Mouse (Mus musculus): ENCODE measurements around the gene Ripk1.

The Ripk1 gene

GRCm38 (mm10) chr13:34002058-34003006, at the start of gene Ripk1, which contains the start of gene Serpinb6a:
Gene Ripk1 (plus strand): TSS chr13:34002363.
Gene Serpinb6a (minus strand): TSS chr13:34002794.
- DNase-seq (ENCODE audit: low read depth, low spot score) = peak; percentile 70

- no peak for DNase-seq (ENCODE audit: low read depth, low spot score)
Measured at GRCm38 (mm10) chr13:33952947-33953346, 49.2 kb upstream of the Ripk1 start.

GRCm38 (mm10) chr13:33956571-33957421, 45.4 kb upstream of the Ripk1 start:
- no peak for DNase-seq (ENCODE audit: low read depth, low spot score)

- no peak for DNase-seq (ENCODE audit: low read depth, low spot score)
Measured at GRCm38 (mm10) chr13:33959771-33960170, 42.4 kb upstream of the Ripk1 start.

DNA sequence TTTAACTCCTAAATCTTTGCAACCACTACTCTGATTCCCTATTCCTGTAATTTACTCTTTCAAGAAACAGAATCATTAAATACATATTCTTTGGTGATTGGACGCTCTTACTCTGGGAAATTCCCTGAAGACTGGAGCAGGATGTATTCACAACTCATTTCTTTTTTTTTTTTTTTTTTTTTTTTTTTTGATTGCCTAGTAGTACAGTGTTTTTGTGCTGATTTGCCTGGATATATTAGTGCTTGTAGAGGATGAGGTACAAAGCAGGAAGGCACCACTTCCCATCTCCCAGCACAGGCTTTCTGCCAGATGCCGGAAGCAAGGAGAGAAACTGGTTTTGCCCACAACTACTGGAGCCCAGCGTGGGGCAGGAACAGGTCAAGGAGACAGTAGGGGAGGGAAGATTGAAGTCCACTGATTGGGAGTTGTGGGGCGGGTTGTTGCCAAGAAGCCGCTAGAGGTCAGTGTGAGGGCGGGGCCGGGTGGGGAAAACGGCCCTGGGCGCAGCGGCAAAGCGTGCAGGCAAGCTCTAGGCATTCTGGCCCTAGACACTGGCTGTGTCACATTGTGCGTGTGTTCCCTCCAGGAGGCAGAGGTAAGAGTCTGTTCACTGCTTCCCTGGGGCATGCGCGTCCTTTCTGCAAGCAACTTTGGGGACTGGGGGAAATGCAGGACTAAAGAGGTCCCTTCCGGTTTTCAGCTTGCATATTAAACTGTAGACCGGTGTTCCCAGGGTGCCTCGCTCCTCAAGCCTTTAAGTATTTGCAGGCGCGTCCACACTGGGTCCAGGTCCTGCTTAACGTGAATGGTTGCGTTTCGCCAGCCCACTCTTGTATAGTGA, 37.7 kb upstream of the Ripk1 start, which contains the start of gene Nqo2:
Nqo2 (plus strand) TSS at position 482 of the 841 bp plus-strand sequence.
- DNase-seq (ENCODE audit: low read depth, low spot score) = peak; percentile 62

- DNase-seq (ENCODE audit: low read depth, low spot score) = no peak
Measured at GRCm38 (mm10) chr13:33965056-33966024, 36.8 kb upstream of the Ripk1 start.

DNA sequence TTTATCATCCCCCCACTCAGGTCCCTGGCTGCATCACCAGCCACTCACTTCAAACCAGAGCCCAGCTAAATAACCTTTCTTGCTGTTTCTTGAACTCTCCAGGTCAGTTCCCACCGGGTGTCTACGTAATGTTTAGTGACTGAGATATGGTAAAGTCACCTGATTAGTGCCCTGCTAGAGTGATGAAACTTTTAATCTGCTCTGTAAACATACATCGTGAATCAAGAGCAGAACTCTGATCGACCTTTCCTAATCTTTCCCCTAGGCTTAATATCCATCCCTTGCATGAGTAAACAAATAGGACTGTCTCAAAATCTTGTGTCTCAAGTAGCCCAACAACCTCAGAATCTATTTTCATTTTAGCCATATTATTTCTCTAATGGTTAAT, 36.1 kb upstream of the Ripk1 start:
- DNase-seq (ENCODE audit: low read depth, low spot score) = no peak

- no peak for DNase-seq (ENCODE audit: low read depth, low spot score)
Measured at GRCm38 (mm10) chr13:33966574-33966973, 35.6 kb upstream of the Ripk1 start.

GRCm38 (mm10) chr13:33989625-33990024, 12.5 kb upstream of the Ripk1 start:
- DNase-seq (ENCODE audit: low read depth, low spot score) = no peak

DNA sequence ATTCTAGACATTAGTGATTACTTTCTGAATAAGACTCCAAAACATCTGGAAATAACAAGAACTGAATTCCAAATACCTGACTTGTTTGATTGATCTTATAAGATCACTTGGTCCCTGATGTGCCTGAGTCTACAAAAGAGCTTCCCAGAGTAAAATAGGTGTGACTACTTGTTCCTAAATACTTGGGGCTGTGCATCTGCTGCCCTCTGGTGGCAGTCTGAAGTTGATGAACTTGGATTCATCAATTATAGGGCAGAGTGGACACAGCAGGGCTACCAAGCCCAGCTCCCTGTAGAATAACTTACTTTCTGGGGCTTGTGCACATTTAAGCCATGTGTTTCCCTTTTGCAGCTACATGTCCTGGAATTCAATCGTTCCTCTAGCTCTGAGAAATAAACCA, 7.0 kb upstream of the Ripk1 start:
- DNase-seq (ENCODE audit: low read depth, low spot score) = peak; percentile 38

DNA sequence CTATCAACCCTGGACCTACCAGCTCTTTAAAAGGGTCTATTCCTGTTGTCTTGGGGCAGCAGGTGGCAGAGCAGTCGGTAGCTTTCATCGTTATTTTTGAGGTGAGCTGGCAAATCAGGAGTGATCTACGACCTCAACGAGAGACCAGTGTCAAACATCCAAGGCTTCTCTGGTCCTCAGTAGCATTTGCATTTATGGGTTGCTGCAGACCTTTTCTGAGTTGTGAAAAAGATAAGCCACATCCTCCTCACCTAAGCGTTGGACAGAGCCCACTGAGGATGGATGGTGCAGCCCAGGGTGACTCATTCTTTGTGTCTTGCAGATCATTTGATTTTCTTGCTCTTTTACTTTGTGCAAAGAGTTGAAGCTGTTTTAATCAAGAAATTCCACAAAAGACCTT, 895 bp downstream of the Ripk1 start:
- DNase-seq (ENCODE audit: low read depth, low spot score) = no peak

DNA sequence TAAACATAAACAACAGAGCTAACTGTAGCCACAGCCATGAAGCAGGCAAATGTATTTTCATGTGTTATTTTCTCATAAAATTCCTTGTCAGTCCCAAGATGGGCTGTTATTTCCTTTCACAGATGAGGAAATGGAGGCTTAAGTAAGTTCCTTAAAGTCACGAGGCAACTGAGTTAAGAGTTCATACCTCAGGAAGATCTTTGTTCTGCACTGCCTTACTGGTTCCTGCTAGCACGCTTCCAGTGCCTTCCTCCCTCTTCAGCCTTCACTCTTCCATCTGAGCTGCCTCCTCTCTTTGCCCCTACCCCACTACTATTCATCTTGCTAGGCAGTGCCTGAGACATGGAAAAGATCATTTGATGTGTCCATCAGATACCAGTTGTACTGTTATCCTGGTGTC, 5.1 kb downstream of the Ripk1 start:
- DNase-seq (ENCODE audit: low read depth, low spot score) = no peak

- no peak for DNase-seq (ENCODE audit: low read depth, low spot score)
Measured at GRCm38 (mm10) chr13:34016927-34017569, 14.9 kb downstream of the Ripk1 start.

- no peak for DNase-seq (ENCODE audit: low read depth, low spot score)
Measured at GRCm38 (mm10) chr13:34018521-34018920, 16.4 kb downstream of the Ripk1 start.

DNA sequence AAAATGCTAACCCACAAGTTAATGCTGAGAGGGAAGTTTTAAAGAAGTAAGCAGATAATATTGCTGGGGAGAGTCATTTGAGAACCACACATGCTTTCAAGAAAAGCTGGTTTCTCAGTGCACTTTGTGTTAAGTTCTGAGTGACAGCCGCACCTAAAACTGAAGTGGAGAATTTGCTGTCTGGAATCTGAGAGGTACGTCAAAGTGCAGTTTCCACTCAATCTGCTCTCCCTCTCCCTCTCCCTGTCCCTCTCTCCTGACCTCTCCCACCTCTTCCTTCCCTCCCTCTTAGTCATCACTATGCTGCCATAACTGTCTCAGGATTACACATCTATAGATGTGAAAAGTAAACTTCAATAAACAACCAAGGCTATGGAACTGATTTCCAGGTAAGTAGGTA, 19.8 kb downstream of the Ripk1 start:
- DNase-seq (ENCODE audit: low read depth, low spot score) = no peak

- DNase-seq (ENCODE audit: low read depth, low spot score) = no peak
Measured at GRCm38 (mm10) chr13:34032041-34032440, 29.9 kb downstream of the Ripk1 start.

GRCm38 (mm10) chr13:34035424-34035823, 33.3 kb downstream of the Ripk1 start:
- DNase-seq (ENCODE audit: low read depth, low spot score) = no peak

GRCm38 (mm10) chr13:34036726-34037125, 34.6 kb downstream of the Ripk1 start:
- no peak for DNase-seq (ENCODE audit: low read depth, low spot score)

DNA sequence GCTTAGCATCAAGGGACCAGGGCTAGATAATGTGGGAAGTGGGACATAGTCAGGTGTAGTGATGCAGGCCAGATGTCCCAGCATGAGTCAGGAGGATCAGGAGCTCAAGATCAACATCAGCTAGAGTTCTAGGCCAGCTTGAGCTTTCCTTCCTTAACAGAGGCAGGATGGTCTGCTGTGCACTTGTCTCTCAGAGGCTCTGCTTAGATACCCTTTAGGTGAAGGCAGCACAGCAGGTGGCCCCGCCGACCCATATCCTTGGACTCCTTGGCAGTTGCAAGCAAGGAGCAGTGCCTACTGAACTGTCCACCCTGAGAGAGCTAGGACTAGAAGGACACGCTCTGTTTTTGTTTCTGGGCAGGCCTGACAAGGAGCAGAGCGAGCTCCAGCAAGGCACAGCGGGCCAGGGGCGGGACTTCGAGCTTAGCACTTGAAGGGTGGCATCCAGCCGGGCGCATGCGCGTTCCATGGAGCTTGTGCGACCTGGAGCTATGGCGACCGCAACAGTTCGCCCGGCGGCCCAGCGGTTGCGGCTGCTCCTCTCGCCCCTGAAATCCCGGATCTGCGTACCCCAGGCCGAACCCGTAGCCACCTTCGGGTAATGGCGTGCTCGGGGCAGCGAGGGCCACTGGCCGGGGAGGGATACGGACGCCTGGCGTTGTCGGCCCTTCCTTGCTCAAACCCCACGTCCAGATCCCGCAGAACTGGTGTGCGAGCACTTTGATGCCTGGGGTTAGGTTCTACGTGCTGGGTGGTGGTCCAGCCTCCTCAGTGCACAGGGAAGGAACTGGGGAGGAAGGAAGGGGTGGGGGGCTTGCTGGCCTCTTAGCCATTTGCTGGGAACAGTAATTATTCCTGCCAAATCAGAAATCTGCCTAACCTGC, 35.3 kb downstream of the Ripk1 start, which contains the start of gene Bphl:
Bphl (plus strand) TSS at position 426 of the 884 bp plus-strand sequence.
- peak; percentile 75 for DNase-seq (ENCODE audit: low read depth, low spot score)

All from WW6 (cell line).